Mouse (Mus musculus) thymus, adult 2 months (tissue): ENCODE measurements around the gene Rreb1.

Source experiments
- CTCF ChIP-seq: fragments of 200-500 bp; IDR thresholded peaks from 2 replicates; pipeline ENCODE4 v1.5.1; 2012; ENCODE audit warnings: mild to moderate bottlenecking, control low read depth, low read length, moderate library complexity, borderline replicate concordance; ENCODE audit not compliant: control insufficient read depth, poor library complexity, insufficient read depth; ENCODE audit errors: extremely low read depth
- POLR2A ChIP-seq: fragments of 200-500 bp; IDR thresholded peaks from 2 replicates; pipeline ENCODE4 v1.6.1; 2012; ENCODE audit warnings: mild to moderate bottlenecking, low read length, control low read depth, moderate library complexity; ENCODE audit not compliant: control insufficient read depth, poor library complexity, insufficient read depth; ENCODE audit errors: extremely low read depth

- TF ChIP-seq CTCF (no peak), POLR2A (peak; percentile 38; the same call in 1 of the 2 replicates)
Measured at GRCm38 (mm10) chr13:37778594-37779231, 513 bp downstream of the Rreb1 start.
